Mouse (Mus musculus) midbrain, embryonic 15.5 days (tissue): ENCODE results near the gene Msantd1. TPM values are rescaled to one million over a fixed set of nuclear protein-coding genes. Genes with fewer than 3 reads are reported as not detected.

ENCODE experiments used
- ATAC-seq: fragments of 200-750 bp; cut with Nextera tagmentation; replicated peaks from 2 replicates; pipeline ENCODE4 v1.8.0; 2017; ENCODE audit warnings: moderate TSS enrichment
- H3K27ac ChIP-seq: fragments of 300-500 bp; sonication (generic); 2 replicates; pipeline ENCODE4 v1.5.1; 2015; ENCODE audit warnings: mild to moderate bottlenecking, inconsistent platforms
- H3K27me3 ChIP-seq: fragments of 300-500 bp; sonication (generic); replicated peaks from 2 replicates; pipeline ENCODE4 v1.6.1; 2015; ENCODE audit warnings: inconsistent platforms
- H3K36me3 ChIP-seq: fragments of 300-500 bp; sonication (generic); replicated peaks from 2 replicates; pipeline ENCODE4 v1.6.1; 2015; ENCODE audit warnings: inconsistent platforms
- H3K4me1 ChIP-seq: fragments of 300-500 bp; sonication (generic); 2 replicates; pipeline ENCODE4 v1.6.1; 2015; ENCODE audit warnings: inconsistent platforms
- H3K4me2 ChIP-seq: fragments of 300-500 bp; sonication (generic); 2 replicates; pipeline ENCODE4 v1.6.1; 2015; ENCODE audit warnings: inconsistent platforms, mild to moderate bottlenecking, moderate library complexity
- H3K4me3 ChIP-seq: fragments of 300-500 bp; sonication (generic); 2 replicates; pipeline ENCODE4 v1.5.1; 2015; ENCODE audit warnings: mild to moderate bottlenecking, inconsistent platforms
- H3K9ac ChIP-seq: fragments of 300-500 bp; sonication (generic); 2 replicates; pipeline ENCODE4 v1.6.1; 2015; ENCODE audit warnings: mild to moderate bottlenecking, inconsistent platforms
- H3K9me3 ChIP-seq: fragments of 300-500 bp; sonication (generic); 2 replicates; pipeline ENCODE4 v1.6.1; 2016; ENCODE audit warnings: inconsistent platforms
- WGBS: fragments of 180-500 bp; shearing (Covaris S2); methylation state at CpG from one replicate; pipeline ENCODE4 v1.1.7; 2015; ENCODE audit warnings: mixed read lengths; 5-methylcytosine and 5-hydroxymethylcytosine counted together
- polyA plus RNA-seq: library from polyadenylated mRNA; unstranded; fragments of >200 nt; fragmentation: Nextera tagmentation; extraction: Ambion mirVana; gene quantifications from 2 replicates; pipeline ENCODE4 v1.2.1, GENCODE M21; 2015

Gene Msantd1
- polyA plus RNA-seq, 1 experiment from 2014 or later, result 6.8 TPM

- H3K27ac ChIP-seq, result peak overlapping the region; percentile 16; the same call in 1 of the 2 replicates
- H3K4me3 ChIP-seq, result no peak overlapping the region
- no peaks in the 10 kb centered on the region for H3K36me3 ChIP-seq
- peaks cover 58% of the 10 kb centered on the region for H3K4me1 ChIP-seq
- no peak overlapping the region for H3K9ac ChIP-seq
- WGBS, result 40% methylated on average over 6 of the region's 6 CpGs
- no peak for ATAC-seq
- H3K9me3 ChIP-seq, result no peaks in the 10 kb centered on the region
- H3K27me3 ChIP-seq, result no peaks in the 10 kb centered on the region
- H3K4me2 ChIP-seq, result 0 out of 2 replicates have a peak overlapping the region, but pooled peaks have one; percentile 6
These were observed 46.7 kb downstream of the Msantd1 start for GRCm38 (mm10) chr5:34954508-34954907.

GRCm38 (mm10) chr5:34955630-34956029, 47.8 kb downstream of the Msantd1 start:
- no peaks in the 10 kb centered on the region for H3K27me3 ChIP-seq
- no peaks in the 10 kb centered on the region for H3K9me3 ChIP-seq
- no peak overlapping the region for H3K27ac ChIP-seq
- no peak for ATAC-seq
- no peaks in the 10 kb centered on the region for H3K36me3 ChIP-seq
- no peak overlapping the region for H3K4me3 ChIP-seq
- WGBS, result 59% methylated on average over 5 of the region's 5 CpGs
- H3K4me2 ChIP-seq, result no peak overlapping the region
- peaks cover 49% of the 10 kb centered on the region for H3K4me1 ChIP-seq
- no peak overlapping the region for H3K9ac ChIP-seq

- no peak for ATAC-seq
- 82% methylated on average over 7 of the region's 7 CpGs for WGBS
- no peak overlapping the region for H3K27ac ChIP-seq
These were observed 48.3 kb downstream of the Msantd1 start for GRCm38 (mm10) chr5:34956151-34956550.

GRCm38 (mm10) chr5:34957015-34957414, 49.2 kb downstream of the Msantd1 start:
- WGBS, result 58% methylated on average over 2 of the region's 2 CpGs
- Histone ChIP-seq H3K4me2 (no peak overlapping the region), H3K9ac (no peak overlapping the region), H3K27ac (0 out of 2 replicates have a peak overlapping the region, but pooled peaks have one; percentile 31), H3K36me3 (no peaks in the 10 kb centered on the region), H3K4me3 (no peak overlapping the region), H3K4me1 (peaks cover 40% of the 10 kb centered on the region), H3K9me3 (no peaks in the 10 kb centered on the region), H3K27me3 (no peaks in the 10 kb centered on the region)
- 0 out of 2 replicates have a peak, but pooled peaks have one; percentile 41 for ATAC-seq

More at GRCm38 (mm10) chr5:34956151-34956550, 48.3 kb downstream of the Msantd1 start:
- H3K4me3 ChIP-seq, result no peak overlapping the region
- no peaks in the 10 kb centered on the region for H3K9me3 ChIP-seq
- no peak overlapping the region for H3K9ac ChIP-seq
- no peaks in the 10 kb centered on the region for H3K27me3 ChIP-seq
- H3K36me3 ChIP-seq, result no peaks in the 10 kb centered on the region
- no peak overlapping the region for H3K4me2 ChIP-seq
- peaks cover 44% of the 10 kb centered on the region for H3K4me1 ChIP-seq

GRCm38 (mm10) chr5:34960021-34960420, 52.2 kb downstream of the Msantd1 start:
- Histone ChIP-seq H3K4me1 (peaks cover 25% of the 10 kb centered on the region), H3K27ac (no peak overlapping the region), H3K4me3 (no peak overlapping the region), H3K4me2 (no peak overlapping the region), H3K9me3 (no peaks in the 10 kb centered on the region), H3K36me3 (no peaks in the 10 kb centered on the region; the same call in 1 of the 2 replicates), H3K27me3 (no peaks in the 10 kb centered on the region), H3K9ac (no peak overlapping the region)
- no peak for ATAC-seq
- WGBS, result 97% methylated on average over 1 of the region's 1 CpGs

GRCm38 (mm10) chr5:34965531-34965930, 57.7 kb downstream of the Msantd1 start:
- Histone ChIP-seq H3K4me3 (no peak overlapping the region), H3K9ac (no peak overlapping the region), H3K27me3 (no peaks in the 10 kb centered on the region), H3K4me2 (no peak overlapping the region), H3K36me3 (peaks cover 16% of the 10 kb centered on the region), H3K27ac (no peak overlapping the region), H3K9me3 (no peaks in the 10 kb centered on the region), H3K4me1 (peaks cover 3% of the 10 kb centered on the region; the same call in 1 of the 2 replicates)
- no peak for ATAC-seq
- 94% methylated on average over 12 of the region's 12 CpGs for WGBS

GRCm38 (mm10) chr5:34968386-34968785, 60.6 kb downstream of the Msantd1 start:
- 91% methylated on average over 5 of the region's 5 CpGs for WGBS
- no peak for ATAC-seq
- Histone ChIP-seq H3K4me2 (no peak overlapping the region), H3K4me3 (no peak overlapping the region), H3K9ac (no peak overlapping the region), H3K36me3 (peaks cover 16% of the 10 kb centered on the region), H3K27me3 (no peaks in the 10 kb centered on the region), H3K27ac (no peak overlapping the region), H3K4me1 (peaks cover 3% of the 10 kb centered on the region; the same call in 1 of the 2 replicates), H3K9me3 (no peaks in the 10 kb centered on the region)

GRCm38 (mm10) chr5:34972471-34972870, 64.7 kb downstream of the Msantd1 start:
- Histone ChIP-seq H3K36me3 (peaks cover 6% of the 10 kb centered on the region), H3K9ac (no peak overlapping the region), H3K27ac (no peak overlapping the region), H3K4me3 (no peak overlapping the region), H3K9me3 (no peaks in the 10 kb centered on the region), H3K27me3 (no peaks in the 10 kb centered on the region), H3K4me1 (peaks cover 3% of the 10 kb centered on the region; the same call in 1 of the 2 replicates), H3K4me2 (no peak overlapping the region)
- whole genome bisulfite sequencing, result 89% methylated on average over 3 of the region's 3 CpGs
- no peak for ATAC-seq

Other genes starting within 250 kb of the Msantd1 start
- 20.2 and 21.1 TPM in 2 replicates for gene Nop14, start 247.9 kb upstream of the Msantd1 start, polyA plus RNA-seq
- gene Grk4, start 247.6 kb upstream of the Msantd1 start, polyA plus RNA-seq, result 2.7 and 2.8 TPM in 2 replicates
- 15.8 and 17.1 TPM in 2 replicates for gene Htt, start 146.3 kb upstream of the Msantd1 start, polyA plus RNA-seq
- gene Rgs12, start 41.4 kb downstream of the Msantd1 start, polyA plus RNA-seq, result 52.7 and 60.1 TPM in 2 replicates
- 0.49 and 0.67 TPM in 2 replicates for gene Hgfac, start 133.5 kb downstream of the Msantd1 start, polyA plus RNA-seq
- gene Dok7, start 148.8 kb downstream of the Msantd1 start, polyA plus RNA-seq, result 7.9 and 9.3 TPM in 2 replicates
- 125 and 135 TPM in 2 replicates for gene Lrpap1, start 197.8 kb downstream of the Msantd1 start, polyA plus RNA-seq